Mouse (Mus musculus) erythroblast, embryonic 14.5 days (primary cell): Measurements from ENCODE around the gene Rpl13. TPM values are rescaled to one million over a fixed set of nuclear protein-coding genes. Genes with fewer than 3 reads are reported as not detected.

Source experiments
- H3K27me3 ChIP-seq: 2 replicates; pipeline ENCODE4 v1.6.1; 2012; ENCODE audit warnings: inconsistent platforms; ENCODE audit not compliant: control insufficient read depth
- H3K36me3 ChIP-seq: 2 replicates; pipeline ENCODE4 v1.6.1; 2012; ENCODE audit warnings: mild to moderate bottlenecking, inconsistent platforms; ENCODE audit not compliant: control insufficient read depth
- H3K4me1 ChIP-seq: 2 replicates; pipeline ENCODE4 v1.6.1; 2012; ENCODE audit warnings: inconsistent platforms; ENCODE audit not compliant: control insufficient read depth
- H3K4me3 ChIP-seq: replicated peaks from 2 replicates; pipeline ENCODE3; 2012; ENCODE audit warnings: moderate library complexity, mild to moderate bottlenecking, inconsistent platforms
- H3K9me3 ChIP-seq: 2 replicates; pipeline ENCODE4 v1.6.1; 2012; ENCODE audit warnings: low read length, inconsistent platforms, mixed read lengths; ENCODE audit not compliant: control insufficient read depth
- GATA1 ChIP-seq: IDR thresholded peaks from 2 replicates; pipeline ENCODE4 v1.6.1; 2012; ENCODE audit warnings: low read length, inconsistent platforms, mixed read lengths
- TAL1 ChIP-seq: IDR thresholded peaks from 3 replicates; pipeline ENCODE4 v1.6.1; 2012; ENCODE audit warnings: low read length, inconsistent platforms, mixed read lengths
- polyA plus RNA-seq: library from polyadenylated mRNA; stranded (reverse); fragments of >175 nt; gene quantifications from 2 replicates; pipeline ENCODE4 v1.2.3, GENCODE M21; 2012

The Rpl13 gene
- polyA plus RNA-seq, 1 experiment = 471 TPM

GRCm38 (mm10) chr8:123135806-123136205, 33.7 kb downstream of the Rpl13 start:
- no peaks in the 10 kb centered on the region for H3K36me3 ChIP-seq
- no peak overlapping the region for H3K4me3 ChIP-seq
- peaks cover 14% of the 10 kb centered on the region for H3K4me1 ChIP-seq
- H3K9me3 ChIP-seq = peaks cover 6% of the 10 kb centered on the region
- peaks cover 23% of the 10 kb centered on the region for H3K27me3 ChIP-seq
- TF ChIP-seq GATA1 = no peak
- TF ChIP-seq TAL1 = no peak

GRCm38 (mm10) chr8:123136287-123136686, 34.1 kb downstream of the Rpl13 start:
- Histone ChIP-seq H3K36me3 (no peaks in the 10 kb centered on the region), H3K9me3 (peaks cover 6% of the 10 kb centered on the region), H3K4me3 (no peak overlapping the region), H3K4me1 (peaks cover 17% of the 10 kb centered on the region), H3K27me3 (peaks cover 18% of the 10 kb centered on the region)
- TF ChIP-seq GATA1 (no peak), TAL1 (no peak)

GRCm38 (mm10) chr8:123137645-123138077, 35.5 kb downstream of the Rpl13 start:
- Histone ChIP-seq H3K4me3 (no peak overlapping the region), H3K27me3 (peaks cover 15% of the 10 kb centered on the region), H3K36me3 (no peaks in the 10 kb centered on the region), H3K9me3 (peaks cover 6% of the 10 kb centered on the region), H3K4me1 (peaks cover 18% of the 10 kb centered on the region)
- no peak for TF ChIP-seq GATA1
- no peak for TF ChIP-seq TAL1

- H3K27me3 ChIP-seq = peaks cover 9% of the 10 kb centered on the region
- TF ChIP-seq GATA1 = no peak
- no peak overlapping the region for H3K4me3 ChIP-seq
- peaks cover 18% of the 10 kb centered on the region for H3K4me1 ChIP-seq
- H3K9me3 ChIP-seq = no peaks in the 10 kb centered on the region
- H3K36me3 ChIP-seq = no peaks in the 10 kb centered on the region
Observed at GRCm38 (mm10) chr8:123138741-123139140, 36.6 kb downstream of the Rpl13 start.

- no peak for TF ChIP-seq GATA1
- no peak for TF ChIP-seq TAL1
- peaks cover 3% of the 10 kb centered on the region; the same call in 1 of the 2 replicates for H3K27me3 ChIP-seq
- no peak overlapping the region for H3K4me3 ChIP-seq
- H3K36me3 ChIP-seq = no peaks in the 10 kb centered on the region
- H3K4me1 ChIP-seq = peaks cover 18% of the 10 kb centered on the region
- H3K9me3 ChIP-seq = no peaks in the 10 kb centered on the region
Observed at GRCm38 (mm10) chr8:123141741-123142462, 39.8 kb downstream of the Rpl13 start.

GRCm38 (mm10) chr8:123145279-123145678, 43.1 kb downstream of the Rpl13 start:
- no peaks in the 10 kb centered on the region for H3K36me3 ChIP-seq
- no peak overlapping the region for H3K4me3 ChIP-seq
- H3K9me3 ChIP-seq = no peaks in the 10 kb centered on the region; the same call in 1 of the 2 replicates
- peaks cover 10% of the 10 kb centered on the region for H3K4me1 ChIP-seq
- TF ChIP-seq GATA1 = no peak
- no peak for TF ChIP-seq TAL1
- H3K27me3 ChIP-seq = peaks cover 18% of the 10 kb centered on the region

- TF ChIP-seq GATA1 (no peak), TAL1 (no peak)
- H3K27me3 ChIP-seq = peaks cover 26% of the 10 kb centered on the region
- H3K4me1 ChIP-seq = peaks cover 1% of the 10 kb centered on the region; the same call in 1 of the 2 replicates
- no peaks in the 10 kb centered on the region; the same call in 1 of the 2 replicates for H3K9me3 ChIP-seq
- H3K4me3 ChIP-seq = no peak overlapping the region
- H3K36me3 ChIP-seq = no peaks in the 10 kb centered on the region
Observed at GRCm38 (mm10) chr8:123146390-123146789, 44.2 kb downstream of the Rpl13 start.

- no peak overlapping the region for H3K4me3 ChIP-seq
- peaks cover 17% of the 10 kb centered on the region for H3K4me1 ChIP-seq
- TF ChIP-seq TAL1 (no peak), GATA1 (no peak)
- H3K27me3 ChIP-seq = peaks cover 43% of the 10 kb centered on the region
- H3K36me3 ChIP-seq = no peaks in the 10 kb centered on the region; the same call in 1 of the 2 replicates
- H3K9me3 ChIP-seq = no peaks in the 10 kb centered on the region; the same call in 1 of the 2 replicates
Observed at GRCm38 (mm10) chr8:123150737-123151171, 48.6 kb downstream of the Rpl13 start.

Other genes starting within 250 kb of the Rpl13 start
- gene Ankrd11, start 60.1 kb upstream of the Rpl13 start, polyA plus RNA-seq = 6.3 and 8.2 TPM in 2 replicates
- 5.5 and 6.3 TPM in 2 replicates for gene Spg7, start 39.4 kb upstream of the Rpl13 start, polyA plus RNA-seq
- gene Cpne7, start 15.0 kb downstream of the Rpl13 start, polyA plus RNA-seq = 0.07 and 0.08 TPM in 2 replicates
- gene Sult5a1, start 56.0 kb downstream of the Rpl13 start, polyA plus RNA-seq = 0.04 and 0.08 TPM in 2 replicates
- not detected in 2 replicates for gene Dpep1, start 83.9 kb downstream of the Rpl13 start, polyA plus RNA-seq
- 2.7 and 3.1 TPM in 2 replicates for gene Chmp1a, start 110.4 kb downstream of the Rpl13 start, polyA plus RNA-seq
- gene Spata33, start 110.5 kb downstream of the Rpl13 start, polyA plus RNA-seq = 0.17 TPM in 1 of 2 replicates, not detected in the other
- 1.8 and 2.3 TPM in 2 replicates for gene Cdk10, start 122.5 kb downstream of the Rpl13 start, polyA plus RNA-seq
- 0.03 and 0.07 TPM in 2 replicates for gene Spata2l, start 133.9 kb downstream of the Rpl13 start, polyA plus RNA-seq
- gene Zfp276, start 151.8 kb downstream of the Rpl13 start, polyA plus RNA-seq = 0.78 and 0.85 TPM in 2 replicates
- 2.0 and 2.4 TPM in 2 replicates for gene Vps9d1, start 152.0 kb downstream of the Rpl13 start, polyA plus RNA-seq
- gene Fanca, start 216.2 kb downstream of the Rpl13 start, polyA plus RNA-seq = 9.7 and 10.0 TPM in 2 replicates
- 0.05 and 0.18 TPM in 2 replicates for gene Spire2, start 230.4 kb downstream of the Rpl13 start, polyA plus RNA-seq